Mouse (Mus musculus) granulocyte monocyte progenitor cell, adult 5-6 weeks (primary cell): ENCODE data around the gene Msx1. TPM values are rescaled to one million over a fixed set of nuclear protein-coding genes. Genes with fewer than 3 reads are reported as not detected.

ENCODE experiments used
- ATAC-seq: replicated peaks from 2 replicates; pipeline ENCODE4 v1.8.0; 2016; ENCODE audit warnings: mild to moderate bottlenecking, moderate TSS enrichment, inconsistent platforms; ENCODE audit not compliant: poor library complexity, severe bottlenecking
- total RNA-seq, 2 experiments: library from RNA; stranded (forward) in 1 of 2; stranded (reverse) in 1 of 2; fragments of 200-712, 200-1000 nt in 1 of 2; fragments of >200 nt in 1 of 2; fragmentation: Nextera tagmentation in 1 of 2; gene quantifications; 2 replicates each; pipeline ENCODE4 v1.2.3; 2014 to 2017

Msx1 gene
- total RNA-seq, 2 experiments from 2014 or later, result not detected

DNA sequence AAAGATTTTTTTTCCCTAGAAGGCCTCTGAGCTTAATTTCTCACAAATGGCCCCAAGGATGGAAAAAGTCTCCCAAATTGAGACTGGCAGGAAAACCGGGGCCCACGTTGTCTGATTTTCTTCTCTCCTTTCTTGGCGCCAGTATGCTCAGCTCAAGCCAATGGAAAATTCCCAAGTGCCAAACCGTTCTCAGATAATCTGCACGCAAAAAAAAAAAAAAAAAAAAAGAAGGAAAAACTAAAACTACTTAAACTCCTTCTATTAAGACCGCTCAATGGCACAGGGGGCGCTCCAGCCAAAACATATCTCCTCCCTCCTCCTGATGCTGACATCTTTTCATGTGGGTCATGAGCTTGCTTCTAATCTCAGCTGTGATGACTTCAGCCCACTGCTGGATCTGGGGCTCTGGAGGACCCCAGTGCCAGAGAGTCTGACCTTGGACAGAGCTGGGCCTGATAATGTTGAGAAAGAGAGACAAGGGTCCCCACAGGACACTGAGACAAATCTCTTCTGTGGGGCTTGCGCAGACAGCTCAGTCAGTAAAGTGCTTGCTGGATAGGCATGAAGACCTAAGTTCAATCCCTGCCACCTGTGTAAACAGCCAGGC, 19.8 kb downstream of the Msx1 start:
- ATAC-seq, result no peak

DNA sequence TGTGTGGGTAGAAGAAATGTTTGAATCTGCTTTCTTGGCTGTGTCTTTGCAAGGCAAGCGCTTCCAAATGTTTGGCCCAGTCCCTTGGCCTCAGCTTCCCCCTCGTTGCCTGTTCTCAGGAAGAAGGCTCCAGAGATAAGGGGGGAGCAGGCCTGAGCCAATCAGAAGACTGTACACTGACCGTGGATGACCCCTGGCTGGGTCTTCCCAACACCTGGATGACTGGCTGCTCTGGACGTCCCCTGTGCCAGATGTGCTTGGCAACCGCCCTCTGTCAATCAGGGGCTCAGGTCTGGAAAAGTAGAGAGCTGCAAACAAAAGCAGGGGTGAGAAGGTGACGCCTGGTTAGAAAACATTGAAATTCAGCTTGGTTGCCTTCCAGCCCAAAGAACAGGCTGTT, 27.1 kb downstream of the Msx1 start:
- ATAC-seq, result no peak

DNA sequence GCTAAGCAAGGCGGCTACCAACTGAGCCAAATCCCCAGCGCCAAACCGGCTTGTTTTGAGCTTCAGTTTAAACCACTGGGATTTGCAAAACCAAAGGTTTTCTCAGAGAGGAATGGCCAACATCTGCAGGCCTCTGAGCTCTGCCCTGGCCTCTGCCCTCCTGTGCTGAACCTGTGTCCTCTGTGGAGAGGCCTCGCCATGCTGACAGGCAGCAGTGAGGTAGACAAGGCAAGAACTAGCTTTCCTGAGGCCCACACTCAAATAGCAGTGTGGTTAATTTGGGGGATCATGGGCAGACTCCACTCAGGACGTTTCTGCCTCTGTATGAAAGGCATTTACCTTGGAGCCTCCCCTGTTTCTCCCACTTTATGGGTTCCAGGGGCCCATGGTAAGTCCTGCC, 27.6 kb downstream of the Msx1 start:
- no peak for ATAC-seq

DNA sequence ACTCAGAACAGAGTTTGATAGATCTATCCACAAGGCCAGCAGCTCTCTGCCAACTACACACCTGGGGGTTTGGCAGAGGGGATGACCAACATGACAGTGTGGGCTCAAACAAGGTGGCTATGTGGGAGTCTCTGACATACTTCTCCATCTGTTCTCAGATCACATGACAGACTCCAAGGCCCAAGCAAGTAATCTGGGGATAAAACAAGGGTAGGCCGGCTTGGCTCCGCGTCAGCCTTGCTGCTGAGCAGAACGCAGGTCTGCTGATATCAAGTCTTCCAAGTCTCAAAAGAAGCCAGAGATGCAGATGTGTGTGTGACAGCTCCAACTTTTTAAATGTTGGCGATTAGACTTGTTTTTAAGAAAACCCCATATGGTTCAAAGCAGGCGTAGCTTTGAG, 28.7 kb downstream of the Msx1 start:
- no peak for ATAC-seq

DNA sequence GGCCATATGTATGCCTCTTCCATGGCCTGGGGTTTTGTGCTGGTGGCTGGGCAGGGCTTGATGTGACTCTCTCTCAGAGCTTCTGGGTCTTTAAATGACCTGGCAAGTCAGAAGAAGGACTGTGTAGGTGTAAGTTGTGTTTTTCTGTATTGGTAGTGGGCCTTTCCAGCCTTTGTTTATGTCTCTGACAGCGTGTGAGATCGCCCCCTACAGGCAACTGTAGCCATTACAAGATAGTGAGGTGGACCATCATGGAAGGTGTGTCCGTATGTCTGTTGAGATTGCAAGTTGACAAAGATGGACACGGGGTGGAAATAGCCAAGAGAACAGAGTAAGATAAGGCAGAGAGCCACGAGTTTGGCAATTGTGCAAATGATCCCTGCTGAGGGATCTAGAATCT, 32.2 kb downstream of the Msx1 start:
- no peak for ATAC-seq

DNA sequence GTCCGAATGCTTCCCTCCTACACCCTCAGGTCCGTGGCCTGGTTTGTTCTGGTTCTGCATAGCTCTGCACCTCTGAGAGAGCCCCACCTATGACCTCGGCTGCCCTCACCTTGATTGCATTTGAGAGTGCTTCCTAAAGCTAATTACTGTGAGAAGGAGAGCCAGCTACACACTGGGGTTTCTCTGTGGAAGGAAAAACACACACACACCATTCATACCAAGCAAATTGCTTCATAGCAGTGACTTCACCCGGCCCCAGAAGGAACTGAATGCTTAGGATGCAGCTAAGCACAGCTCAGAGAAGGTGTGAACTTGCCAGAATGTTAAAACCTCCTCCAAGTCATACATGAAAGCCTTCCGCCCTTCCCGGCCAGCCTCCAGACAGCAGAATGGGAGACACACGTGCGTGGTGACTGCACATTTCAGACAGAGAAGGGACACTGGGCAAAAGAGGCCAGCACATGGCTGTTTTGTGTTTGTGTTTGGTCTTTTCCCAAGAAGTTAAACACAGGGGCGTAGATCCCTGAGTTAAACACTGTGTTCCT, 39.5 kb downstream of the Msx1 start:
- ATAC-seq, result no peak

DNA sequence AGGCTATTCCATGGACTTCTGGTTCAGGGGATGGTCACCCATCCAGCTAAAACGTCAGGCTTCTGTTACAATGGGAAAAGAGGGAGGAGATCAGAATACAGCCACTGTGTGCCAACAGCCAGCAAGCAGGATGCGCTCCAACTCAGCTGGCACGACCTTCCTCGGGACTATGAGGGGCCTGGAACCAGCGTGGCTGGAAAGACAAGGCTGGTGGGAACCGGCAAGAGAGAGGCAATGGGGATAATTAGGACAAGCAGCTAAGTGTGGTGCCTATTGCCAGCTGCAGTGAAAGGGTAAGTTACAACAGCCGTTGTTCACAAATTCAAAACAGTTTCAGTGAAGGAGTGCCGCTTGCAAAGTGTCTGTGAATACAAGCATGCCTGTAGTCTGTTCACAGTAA, 41.1 kb downstream of the Msx1 start:
- ATAC-seq, result no peak

DNA sequence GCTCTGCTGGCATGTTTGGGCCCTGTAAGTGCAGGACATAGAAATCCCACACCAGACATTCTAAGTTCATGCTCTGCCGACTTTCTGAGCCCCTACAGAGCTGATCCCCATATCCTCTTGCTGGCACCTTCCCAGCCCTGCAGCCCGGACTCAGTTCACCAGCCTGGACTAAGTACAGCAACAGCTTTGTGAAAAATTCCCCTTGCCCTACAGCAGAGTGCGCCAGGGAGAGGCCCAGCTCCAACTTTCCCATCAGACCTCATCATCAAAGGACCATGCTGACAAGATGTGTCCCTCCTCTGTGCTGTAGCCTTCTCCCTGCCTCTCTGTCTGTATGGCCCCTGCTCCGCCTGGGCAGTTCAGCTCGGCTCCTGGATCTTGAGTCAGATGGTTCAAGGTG, 48.7 kb downstream of the Msx1 start:
- ATAC-seq, result no peak

DNA sequence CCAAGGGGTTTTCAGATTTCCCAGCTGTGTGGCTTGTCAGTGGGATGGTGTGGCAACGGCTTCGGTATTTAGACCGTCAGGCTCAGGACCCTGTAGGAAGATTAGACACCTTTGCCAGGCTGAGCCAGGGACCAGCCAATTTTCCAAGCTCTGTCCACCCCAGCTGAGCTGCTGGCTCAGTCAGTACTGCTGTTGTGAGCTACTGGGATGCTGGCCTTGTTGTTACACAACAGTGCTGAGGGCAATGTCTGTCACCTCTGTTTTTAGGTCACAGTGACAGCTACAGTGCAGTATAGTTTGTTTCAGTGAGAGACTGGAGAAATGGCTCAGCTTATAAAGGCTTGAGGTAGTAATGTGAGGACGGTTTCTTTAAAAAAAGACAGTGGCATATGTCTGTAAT, 50.4 kb downstream of the Msx1 start:
- ATAC-seq, result no peak

DNA sequence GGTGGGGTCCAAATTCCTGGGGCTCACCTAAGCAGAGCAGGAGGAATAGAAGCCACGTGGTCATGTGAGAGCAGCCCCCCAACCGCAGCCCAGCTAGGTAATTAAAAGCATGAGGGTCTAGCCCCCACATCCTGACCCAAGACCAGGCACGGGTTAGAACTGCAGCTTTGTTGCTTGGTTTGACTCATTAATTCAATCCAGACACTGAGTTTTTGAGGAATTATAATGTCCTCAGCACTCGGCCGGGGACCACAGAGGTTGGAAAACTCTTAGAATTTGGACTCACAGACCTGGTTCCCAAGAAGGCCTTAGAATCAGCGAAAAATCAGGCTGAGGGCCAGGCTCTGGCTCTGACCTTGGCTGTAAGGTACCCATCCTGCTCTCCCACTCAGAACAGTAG, 53.5 kb downstream of the Msx1 start:
- no peak for ATAC-seq

Other genes with a start within 250 kb of the Msx1 start
- not detected in 2 replicates for gene Stk32b, start 107.4 kb downstream of the Msx1 start, total RNA-seq (2014; fragmentation: Nextera tagmentation)
- not detected in 2 replicates for gene Stk32b, start 107.4 kb downstream of the Msx1 start, total RNA-seq (2017)
- gene Cytl1, start 89.1 kb downstream of the Msx1 start, total RNA-seq (2014; fragmentation: Nextera tagmentation), result not detected in 2 replicates
- gene Cytl1, start 89.1 kb downstream of the Msx1 start, total RNA-seq (2017), result not detected in 2 replicates
- 22.9 and 30.9 TPM in 2 replicates for gene Stx18, start 214.2 kb upstream of the Msx1 start, total RNA-seq (2014; fragmentation: Nextera tagmentation)
- 47.2 and 53.4 TPM in 2 replicates for gene Stx18, start 214.2 kb upstream of the Msx1 start, total RNA-seq (2017)